Mouse (Mus musculus) urinary bladder, adult 2 months (tissue): ENCODE results near the gene Tenm2. TPM values are rescaled to one million over a fixed set of nuclear protein-coding genes. Genes with fewer than 3 reads are reported as not detected.
A peak's percentile ranks its signal among the peaks of the same experiment; 100 is the strongest.

Source experiments
- DNase-seq: peaks from one replicate; pipeline ENCODE4 v3.0.0; 2022; ENCODE audit warnings: low spot score
- polyA plus RNA-seq: library from polyadenylated mRNA; depleted of rRNA; stranded (reverse); fragments of >200 nt; gene quantifications from 2 replicates; pipeline ENCODE4 v1.2.3, GENCODE M21; 2012

Tenm2 gene
- polyA plus RNA-seq, 1 experiment = 2.2 TPM

DNA sequence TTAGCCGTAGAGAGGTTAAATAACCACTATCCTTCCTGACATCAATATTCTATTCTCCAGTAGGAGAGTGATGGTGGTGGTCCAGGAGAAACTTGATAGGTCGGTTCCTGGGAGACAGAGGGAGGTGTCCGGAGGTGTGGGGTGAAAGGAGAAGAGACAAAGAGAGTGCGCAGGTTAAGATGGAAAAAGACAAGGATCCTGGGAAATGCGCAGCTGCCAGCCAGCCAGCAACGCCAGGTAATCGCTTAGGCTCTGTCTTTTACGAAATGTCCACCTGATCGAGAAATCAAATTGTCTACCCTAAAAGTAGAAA, 957.9 kb downstream of the Tenm2 start:
- no peak for DNase-seq

- DNase-seq = no peak
Measured at GRCm38 (mm10) chr11:36277192-36277902, 958.4 kb downstream of the Tenm2 start.

DNA sequence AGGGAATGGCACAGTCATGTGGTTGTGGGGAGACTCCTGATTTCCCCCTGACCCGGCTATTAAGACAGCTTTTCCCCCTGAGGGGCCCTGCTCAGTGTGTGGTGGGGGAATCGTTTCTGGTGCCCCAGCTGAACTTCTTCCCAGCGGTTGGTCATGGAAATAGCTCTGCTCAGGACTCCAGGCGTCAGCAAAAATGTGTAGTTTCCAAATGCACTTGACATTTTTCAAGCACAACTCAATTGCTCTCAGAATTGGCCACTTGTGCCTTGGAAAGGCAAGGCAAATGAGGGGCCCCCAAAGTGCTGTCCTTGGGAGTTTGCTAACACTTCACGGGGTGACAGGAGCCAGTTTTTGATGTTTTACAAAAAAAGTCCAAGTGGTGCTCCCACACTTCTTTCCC, 959.7 kb downstream of the Tenm2 start:
- DNase-seq = no peak

DNA sequence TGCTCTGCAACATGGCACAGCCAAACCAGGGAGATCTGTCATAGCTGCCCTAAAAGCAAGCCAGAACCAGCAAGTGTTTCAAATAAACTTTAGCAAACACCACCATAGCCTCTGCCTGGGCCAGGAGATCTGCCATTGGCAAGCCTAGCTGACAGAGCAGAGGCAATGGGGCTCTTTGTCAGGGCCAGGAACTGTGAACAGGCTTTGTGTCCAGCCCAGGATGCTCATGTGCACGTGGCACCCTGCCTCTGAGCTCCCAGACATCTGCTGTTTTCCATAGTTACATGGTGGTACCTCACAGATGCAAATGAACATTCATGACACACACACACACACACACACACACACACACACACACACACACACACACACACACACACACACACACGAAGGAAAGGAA, 963.6 kb downstream of the Tenm2 start:
- DNase-seq = no peak

GRCm38 (mm10) chr11:36269945-36270344, 965.8 kb downstream of the Tenm2 start:
- no peak for DNase-seq

DNA sequence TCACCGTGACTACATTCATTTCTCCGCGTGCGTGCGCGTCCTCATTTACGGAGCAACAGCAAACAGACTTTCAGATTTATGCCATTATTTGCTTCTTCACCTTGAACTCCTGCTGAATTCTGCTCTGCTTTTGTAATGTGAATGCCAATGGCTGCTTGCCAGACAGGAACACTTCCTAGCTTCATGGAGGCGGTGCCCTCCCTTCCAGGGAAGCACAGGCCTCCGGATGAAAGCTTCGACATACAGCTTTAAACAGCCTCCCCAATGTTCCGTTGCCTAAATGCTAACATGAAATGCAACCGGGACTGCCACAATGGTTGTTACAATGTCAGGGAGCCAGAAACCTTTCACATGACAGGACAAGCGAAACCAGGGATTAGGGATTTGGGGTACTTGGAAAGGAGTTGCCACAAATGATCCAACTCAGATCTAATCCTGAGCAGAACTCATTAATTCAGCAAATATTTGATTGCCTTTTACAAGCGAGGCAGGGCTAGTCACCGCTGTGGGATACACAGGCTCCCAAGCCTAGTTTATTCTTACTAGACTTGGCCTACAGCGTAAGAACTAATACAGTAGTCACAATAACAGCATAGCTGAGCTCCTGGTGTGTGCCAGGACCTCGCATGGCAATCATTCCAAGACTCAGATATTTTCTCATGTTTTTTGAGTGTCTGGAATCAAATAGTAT, 970.8 kb downstream of the Tenm2 start:
- no peak for DNase-seq

DNA sequence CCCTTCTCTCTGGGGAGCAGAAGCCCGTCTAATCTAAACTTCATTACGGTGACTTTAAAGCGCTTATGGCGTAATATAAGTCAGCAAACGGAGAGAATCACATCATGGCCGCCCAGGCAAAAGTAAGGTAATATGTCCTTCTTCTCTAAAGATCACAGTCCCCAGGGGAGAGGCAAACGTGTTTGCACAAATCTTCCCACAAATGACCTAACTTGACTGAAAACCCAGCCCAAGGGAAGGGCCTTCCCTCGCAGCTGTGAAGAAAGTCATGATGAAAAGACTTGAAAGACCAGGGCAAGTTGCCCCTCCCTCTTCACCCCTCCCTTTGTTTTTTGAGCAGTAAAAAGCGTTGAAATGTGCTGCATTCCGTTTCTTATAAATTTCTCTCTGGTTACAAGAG, 971.9 kb downstream of the Tenm2 start:
- no peak for DNase-seq

DNA sequence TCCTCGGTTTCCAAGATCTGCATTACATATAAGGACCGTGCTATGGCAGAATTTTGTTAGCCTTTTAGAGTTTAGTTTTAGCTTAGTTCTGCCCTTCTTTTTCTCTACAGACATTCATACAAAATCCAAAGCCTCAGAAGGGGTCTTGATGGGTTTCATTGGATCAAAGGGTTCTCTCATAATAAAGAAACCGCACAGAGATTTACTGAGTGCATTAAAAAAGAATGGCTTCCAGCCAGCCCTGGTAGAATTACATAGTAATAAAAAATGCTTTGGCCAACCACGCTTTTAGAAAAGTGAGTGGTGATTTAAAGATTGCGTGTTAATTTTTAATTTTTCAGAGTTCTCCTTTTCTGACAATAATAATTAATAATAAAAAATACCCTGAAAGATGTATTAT, 978.6 kb downstream of the Tenm2 start:
- no peak for DNase-seq

DNA sequence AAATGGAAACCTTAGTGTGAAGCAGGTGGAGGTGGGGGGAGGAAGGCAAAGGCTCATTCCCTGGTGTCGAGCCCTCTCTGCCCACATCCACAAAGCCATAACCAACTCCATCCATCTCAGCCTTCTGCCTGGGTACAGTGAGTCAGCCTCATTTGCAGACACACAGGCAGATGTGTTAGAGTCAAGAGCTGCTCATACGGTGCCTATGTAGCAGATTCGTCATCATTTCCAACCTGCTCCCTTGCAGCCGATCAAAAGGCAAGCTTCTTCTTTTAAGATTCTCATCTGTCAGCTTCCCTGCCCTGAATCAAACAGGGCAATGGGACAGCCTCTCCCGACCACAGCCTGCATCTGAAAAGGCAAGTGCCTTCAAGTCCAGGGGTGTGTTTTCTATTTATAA, 979.0 kb downstream of the Tenm2 start:
- DNase-seq = no peak

DNA sequence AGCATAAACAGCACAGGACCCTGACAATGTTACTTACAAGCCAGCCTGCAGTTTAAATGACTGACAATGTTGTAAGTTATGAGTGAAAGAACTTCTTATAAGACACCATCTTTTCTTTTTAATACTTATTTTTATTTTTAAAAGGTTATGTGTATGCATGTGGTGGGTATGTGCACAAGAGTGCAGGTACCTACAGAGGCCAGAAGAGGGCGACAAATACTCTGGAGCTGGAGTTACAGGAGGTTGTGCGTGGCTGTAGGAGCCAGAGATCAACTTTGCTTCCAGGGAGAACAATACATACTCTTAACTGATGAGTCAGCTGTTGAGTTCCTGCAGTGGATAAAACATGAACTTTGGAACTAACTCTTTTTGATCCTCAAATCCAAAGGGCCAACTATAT, 981.7 kb downstream of the Tenm2 start:
- no peak for DNase-seq

DNA sequence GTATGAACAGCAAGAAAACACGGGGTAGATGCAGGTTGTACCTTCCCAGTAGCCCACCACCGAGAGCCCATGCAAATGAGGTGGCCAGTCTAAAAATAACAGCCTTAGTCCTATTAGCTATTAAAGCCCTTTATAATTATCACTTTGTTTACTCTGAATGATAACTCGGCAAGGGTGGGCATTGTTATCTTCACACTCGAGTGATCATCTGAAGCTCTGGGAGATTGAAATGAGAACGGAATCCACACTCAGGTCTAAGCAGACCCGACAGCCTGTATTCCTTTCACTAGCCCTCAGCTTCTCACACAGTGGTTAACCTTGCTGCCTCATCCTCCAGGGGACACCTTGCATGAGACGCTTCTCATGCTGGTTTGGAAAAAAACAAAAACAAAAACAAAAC, 985.7 kb downstream of the Tenm2 start:
- DNase-seq = no peak

GRCm38 (mm10) chr11:36246152-36246551, 989.6 kb downstream of the Tenm2 start:
- DNase-seq = no peak

- no peak for DNase-seq
Measured at GRCm38 (mm10) chr11:36244491-36244882, 991.3 kb downstream of the Tenm2 start.

DNA sequence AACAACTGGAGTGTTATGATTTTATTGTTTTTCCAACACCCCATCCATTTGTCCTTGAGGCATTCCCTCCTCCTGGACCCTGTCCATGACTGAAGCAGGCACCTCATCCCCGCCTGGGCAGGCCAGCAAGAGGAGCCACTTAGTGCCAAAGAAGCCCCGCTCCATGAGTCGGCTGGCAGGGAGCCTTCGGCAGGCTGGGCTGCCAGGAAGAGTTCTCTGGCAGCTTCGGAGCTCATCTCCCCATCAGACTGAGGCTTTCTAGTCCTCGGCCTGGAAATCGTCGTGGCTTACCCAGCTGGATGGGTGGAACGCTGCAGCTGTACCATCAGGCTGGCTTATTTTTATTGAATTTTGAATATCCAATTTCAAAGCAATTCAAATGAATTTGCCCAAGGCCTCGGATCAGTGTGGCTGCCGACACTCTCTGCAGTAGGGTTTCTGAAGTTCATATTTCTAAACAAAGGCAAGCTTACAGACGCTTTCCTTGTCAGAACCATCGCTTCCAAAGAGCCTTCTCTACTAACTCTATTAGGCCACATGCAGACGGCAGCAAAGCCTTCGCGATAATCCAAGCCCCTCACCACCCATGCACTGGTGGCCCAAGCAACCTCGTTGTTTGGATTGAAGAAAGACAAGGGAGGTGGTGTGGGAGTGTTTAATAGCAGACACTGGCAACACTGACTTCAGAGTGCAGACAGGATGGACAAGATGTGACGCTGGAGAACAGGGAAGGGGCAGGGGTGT, 991.8 kb downstream of the Tenm2 start:
- peak; percentile 31 for DNase-seq

GRCm38 (mm10) chr11:36238890-36239289, 996.9 kb downstream of the Tenm2 start:
- DNase-seq = no peak

- no peak for DNase-seq
Measured at GRCm38 (mm10) chr11:36228654-36229053, 1007.1 kb downstream of the Tenm2 start.

DNA sequence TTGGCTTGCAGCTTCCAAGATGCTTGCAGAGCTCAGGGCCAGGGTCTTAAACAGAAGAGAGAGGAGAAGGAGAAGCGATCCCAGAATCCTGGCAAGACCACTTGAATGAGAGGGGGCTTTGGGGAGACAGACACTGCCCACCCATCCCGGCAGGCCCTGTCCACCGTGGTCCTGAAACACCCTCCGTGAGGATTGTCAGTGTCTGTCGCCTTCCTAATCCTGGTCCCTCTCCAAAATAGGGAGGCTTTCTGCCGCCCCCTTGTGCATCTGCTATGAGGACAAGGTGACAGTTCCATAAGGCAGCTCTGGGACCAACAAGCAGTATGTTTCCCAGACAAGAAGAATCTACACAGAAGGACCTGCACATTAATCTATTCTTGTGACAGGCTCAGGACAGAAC, 1007.6 kb downstream of the Tenm2 start:
- no peak for DNase-seq

DNA sequence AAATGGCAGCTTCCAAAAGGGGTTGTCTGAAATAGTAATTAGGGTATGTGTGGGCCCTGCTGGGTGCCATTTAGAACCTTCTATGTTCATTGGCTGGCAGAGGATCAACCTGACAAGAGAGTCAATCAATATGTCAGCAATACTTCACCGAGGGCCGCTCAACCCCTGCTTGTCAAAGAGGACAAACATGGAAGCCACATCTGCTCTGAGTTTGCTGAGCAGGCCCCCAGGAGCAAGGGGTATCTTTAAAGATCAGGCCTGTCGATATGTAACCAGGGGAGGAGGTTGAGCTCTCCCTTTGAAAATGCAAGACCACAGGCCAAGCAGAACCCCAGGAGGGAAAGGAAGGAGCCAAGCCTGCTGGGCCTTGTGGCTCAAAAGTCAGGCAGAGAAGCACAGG, 1009.7 kb downstream of the Tenm2 start:
- no peak for DNase-seq

DNA sequence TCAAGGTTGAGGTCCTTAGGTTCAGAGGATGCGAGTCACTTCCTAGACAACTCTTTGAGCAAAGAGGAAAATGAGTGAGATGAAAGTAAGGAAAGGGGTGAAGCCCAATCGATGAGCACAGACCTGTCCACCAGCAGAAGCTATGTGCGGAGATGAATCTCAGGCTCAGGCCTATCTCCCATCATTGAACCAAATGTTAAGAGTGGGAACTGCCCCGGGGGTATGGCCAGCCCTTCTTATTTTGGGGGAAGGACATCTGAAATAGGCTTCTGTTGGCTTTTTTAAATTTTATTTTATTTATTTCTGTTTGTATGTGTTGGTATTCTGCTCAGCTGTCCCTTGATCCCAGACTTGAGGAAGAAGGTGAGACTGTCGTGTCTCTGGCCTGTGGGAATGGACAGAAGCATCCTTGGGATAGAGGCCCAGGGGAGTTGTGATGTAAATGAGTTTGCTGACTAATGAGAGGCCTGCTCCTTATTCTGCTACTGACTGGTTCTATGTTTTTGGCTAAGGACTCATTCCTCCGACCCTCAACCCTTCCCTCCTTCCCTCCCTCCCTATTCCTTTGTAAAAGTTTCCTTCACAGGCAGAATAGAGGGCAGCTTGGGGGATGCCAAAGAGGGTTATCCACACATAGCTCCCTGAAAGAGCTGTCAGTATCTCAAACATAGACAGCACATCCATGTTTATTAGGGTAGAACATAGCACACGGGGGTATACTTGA, 1011.9 kb downstream of the Tenm2 start:
- no peak for DNase-seq

DNA sequence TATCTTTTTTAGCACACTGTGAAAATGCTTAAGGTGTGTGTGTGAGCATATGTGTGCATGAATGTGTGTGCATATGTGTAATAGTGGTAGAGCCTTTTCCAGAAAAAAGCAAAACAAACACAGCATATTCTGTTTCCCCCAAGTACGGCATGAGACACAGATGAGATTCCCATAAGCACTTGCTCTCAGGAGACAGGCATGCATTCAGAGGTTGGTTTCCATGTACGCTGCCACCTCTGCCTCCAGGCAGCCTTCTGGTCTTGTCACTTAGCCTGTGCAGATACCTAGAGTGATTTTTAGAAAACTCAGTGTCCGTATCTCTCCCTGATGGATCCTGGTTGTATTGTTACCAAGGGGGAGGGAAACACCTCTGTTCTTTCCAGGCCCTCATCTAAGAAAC, 1013.7 kb downstream of the Tenm2 start:
- no peak for DNase-seq

DNA sequence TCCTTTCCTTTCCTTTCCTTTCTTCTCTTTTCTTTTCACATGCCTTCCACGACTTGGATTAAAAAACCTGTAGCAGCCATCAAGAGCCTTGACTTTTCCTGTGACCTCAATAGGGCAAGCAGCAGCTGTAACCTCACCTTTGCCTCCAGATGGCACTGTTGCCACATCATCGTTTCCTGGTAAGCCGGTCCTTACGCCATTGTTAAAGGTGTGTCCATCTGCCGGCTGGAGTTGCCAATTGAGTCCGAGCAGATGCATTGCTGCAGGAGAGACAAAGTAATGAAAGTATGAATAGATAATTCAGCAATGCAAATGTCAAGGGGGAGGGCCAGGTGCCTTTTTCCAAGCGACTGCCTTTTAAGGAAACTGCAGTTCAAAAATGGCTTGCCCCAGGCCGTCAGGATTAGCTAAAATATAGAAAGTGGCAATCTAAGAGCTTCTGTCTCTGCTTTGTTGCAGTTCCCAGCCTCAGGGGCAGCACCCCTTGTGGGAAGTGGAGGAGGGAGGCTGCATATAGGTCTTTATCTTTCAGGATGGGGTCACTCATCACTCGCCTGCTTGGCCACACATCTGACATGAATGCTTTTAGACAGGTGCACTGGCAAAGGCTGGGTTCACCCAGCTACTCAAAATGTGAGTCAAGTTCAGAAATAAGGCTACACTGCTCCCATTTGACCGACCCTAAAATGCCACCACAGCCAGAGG, 1014.3 kb downstream of the Tenm2 start:
- peak; percentile 57 for DNase-seq

DNA sequence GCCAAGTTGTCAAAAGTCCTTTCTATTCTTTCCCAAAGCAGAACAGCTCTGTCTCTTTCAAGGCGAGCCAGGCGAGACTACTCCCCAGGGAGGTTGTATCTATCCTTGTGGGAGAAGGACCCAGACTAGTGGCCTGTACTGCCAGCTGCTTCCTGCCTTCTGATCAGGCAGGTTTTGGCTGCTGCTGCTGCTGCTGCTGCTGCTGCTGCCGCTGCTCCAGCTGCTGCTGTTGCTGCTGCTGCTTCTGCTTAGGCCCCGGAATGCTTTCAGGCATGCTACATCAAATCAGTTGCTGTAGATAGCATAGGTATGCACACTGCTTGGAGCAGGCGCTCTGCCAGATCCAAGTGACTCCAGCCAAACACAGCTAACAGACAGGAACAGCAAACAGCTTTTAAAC, 1015.1 kb downstream of the Tenm2 start:
- DNase-seq = no peak
